Mouse (Mus musculus): ENCODE measurements around the gene Clba1. TPM values are rescaled to one million over a fixed set of nuclear protein-coding genes. Genes with fewer than 3 reads are reported as not detected.

Gene Clba1
- 7.1 and 7.9 TPM in 2 replicates for polyA plus RNA-seq (2014; fragmentation: Nextera tagmentation; extraction: Ambion mirVana)

- WGBS, result 2% methylated on average over 60 of the region's 64 CpGs
- H3K9me3 ChIP-seq (ENCODE audit: control insufficient read depth, low read length), result no peaks in the 10 kb centered on the region
- peak within 1 kb of the TSS; percentile 49 to 56; a peak in 3 of 4 replicates for H3K27ac ChIP-seq (replicated peaks in 1 of 2; ENCODE audit: control insufficient read depth in 1 of 2, insufficient read depth in 1 of 2, low read depth in 2 of 2, low read length in 2 of 2)
These were observed at the start of gene Clba1 for GRCm38 (mm10) chr12:112808587-112809364. Gene Clba1, plus strand, starts transcription at chr12:112808937.

GRCm38 (mm10) chr12:112759471-112759870 lies 49.3 kb upstream of the Clba1 start:
- H3K4me2 ChIP-seq (ENCODE audit: low read length), result no peak overlapping the region
- H3K9me3 ChIP-seq (ENCODE audit: control insufficient read depth, low read length), result no peaks in the 10 kb centered on the region
- H3K4me1 ChIP-seq (ENCODE audit: control insufficient read depth in 2 of 2, insufficient read depth in 2 of 2, low read length in 2 of 2), result no peaks in the 10 kb centered on the region; a peak in 1 of 4 replicates
- no peaks in the 10 kb centered on the region for H3K27me3 ChIP-seq (ENCODE audit: control insufficient read depth, insufficient read depth, low read length)
- ATAC-seq (ENCODE audit: insufficient number of reproducible peaks, insufficient read depth, low FRiP score, low read depth), result no peak
- H3K4me3 ChIP-seq (ENCODE audit: control insufficient read depth in 1 of 2, insufficient read depth in 1 of 2, low read depth in 1 of 2, low read length in 2 of 2), result no peak overlapping the region
- no peaks in the 10 kb centered on the region for H3K36me3 ChIP-seq (ENCODE audit: control insufficient read depth, insufficient read depth, low read length)
- no peak overlapping the region for H3K27ac ChIP-seq (replicated peaks in 1 of 2; ENCODE audit: control insufficient read depth in 1 of 2, insufficient read depth in 1 of 2, low read depth in 2 of 2, low read length in 2 of 2)
- H3K9ac ChIP-seq (ENCODE audit: low read length), result no peak overlapping the region
- 81% methylated on average over 3 of the region's 3 CpGs for WGBS

More at GRCm38 (mm10) chr12:112808587-112809364, at the start of gene Clba1:
- H3K4me2 ChIP-seq (ENCODE audit: low read length), result peak within 1 kb of the TSS; percentile 98
- H3K36me3 ChIP-seq (ENCODE audit: control insufficient read depth, insufficient read depth, low read length), result peaks cover 7% of the 10 kb centered on the region
- ATAC-seq (ENCODE audit: insufficient number of reproducible peaks, insufficient read depth, low FRiP score, low read depth), result peak; percentile 79
- peak within 1 kb of the TSS; percentile 75 to 80 for H3K4me3 ChIP-seq (ENCODE audit: control insufficient read depth in 1 of 2, insufficient read depth in 1 of 2, low read depth in 1 of 2, low read length in 2 of 2)
- H3K9ac ChIP-seq (ENCODE audit: low read length), result peak within 1 kb of the TSS; percentile 73
- no peaks in the 10 kb centered on the region; the same call in 1 of the 2 replicates for H3K27me3 ChIP-seq (ENCODE audit: control insufficient read depth, insufficient read depth, low read length)
- H3K4me1 ChIP-seq (ENCODE audit: control insufficient read depth in 2 of 2, insufficient read depth in 2 of 2, low read length in 2 of 2), result peaks cover 30 to 42% of the 10 kb centered on the region in 2 experiments

GRCm38 (mm10) chr12:112760154-112760926 lies 48.4 kb upstream of the Clba1 start, which contains the start of gene Pld4:
Gene Pld4, plus strand, starts transcription at chr12:112760655.
- Histone ChIP-seq H3K36me3 (ENCODE audit: control insufficient read depth, insufficient read depth, low read length) (no peaks in the 10 kb centered on the region), H3K4me1 (ENCODE audit: control insufficient read depth in 2 of 2, insufficient read depth in 2 of 2, low read length in 2 of 2) (no peaks in the 10 kb centered on the region; a peak in 1 of 4 replicates), H3K27ac (replicated peaks in 1 of 2; ENCODE audit: control insufficient read depth in 1 of 2, insufficient read depth in 1 of 2, low read depth in 2 of 2, low read length in 2 of 2) (no peak within 1 kb of the TSS), H3K9ac (ENCODE audit: low read length) (no peak within 1 kb of the TSS), H3K9me3 (ENCODE audit: control insufficient read depth, low read length) (no peaks in the 10 kb centered on the region), H3K4me2 (ENCODE audit: low read length) (no peak within 1 kb of the TSS), H3K27me3 (ENCODE audit: control insufficient read depth, insufficient read depth, low read length) (no peaks in the 10 kb centered on the region), H3K4me3 (ENCODE audit: control insufficient read depth in 1 of 2, insufficient read depth in 1 of 2, low read depth in 1 of 2, low read length in 2 of 2) (no peak within 1 kb of the TSS)
- 42% methylated on average over 4 of the region's 4 CpGs for WGBS
- ATAC-seq (ENCODE audit: insufficient number of reproducible peaks, insufficient read depth, low FRiP score, low read depth), result no peak

- Histone ChIP-seq H3K27me3 (ENCODE audit: control insufficient read depth, insufficient read depth, low read length) (no peaks in the 10 kb centered on the region), H3K4me3 (ENCODE audit: control insufficient read depth in 1 of 2, insufficient read depth in 1 of 2, low read depth in 1 of 2, low read length in 2 of 2) (no peak overlapping the region), H3K27ac (replicated peaks in 1 of 2; ENCODE audit: control insufficient read depth in 1 of 2, insufficient read depth in 1 of 2, low read depth in 2 of 2, low read length in 2 of 2) (no peak overlapping the region), H3K9ac (ENCODE audit: low read length) (no peak overlapping the region), H3K4me2 (ENCODE audit: low read length) (no peak overlapping the region), H3K9me3 (ENCODE audit: control insufficient read depth, low read length) (no peaks in the 10 kb centered on the region), H3K36me3 (ENCODE audit: control insufficient read depth, insufficient read depth, low read length) (no peaks in the 10 kb centered on the region), H3K4me1 (ENCODE audit: control insufficient read depth in 2 of 2, insufficient read depth in 2 of 2, low read length in 2 of 2) (no peaks in the 10 kb centered on the region; a peak in 1 of 4 replicates)
- ATAC-seq (ENCODE audit: insufficient number of reproducible peaks, insufficient read depth, low FRiP score, low read depth), result no peak
- WGBS, result 85% methylated on average over 4 of the region's 4 CpGs
These were observed 47.3 kb upstream of the Clba1 start for GRCm38 (mm10) chr12:112761411-112761810.

- 73% methylated on average over 3 of the region's 3 CpGs for WGBS
- Histone ChIP-seq H3K27me3 (ENCODE audit: control insufficient read depth, insufficient read depth, low read length) (no peaks in the 10 kb centered on the region), H3K4me2 (ENCODE audit: low read length) (no peak overlapping the region), H3K27ac (replicated peaks in 1 of 2; ENCODE audit: control insufficient read depth in 1 of 2, insufficient read depth in 1 of 2, low read depth in 2 of 2, low read length in 2 of 2) (no peak overlapping the region), H3K4me3 (ENCODE audit: control insufficient read depth in 1 of 2, insufficient read depth in 1 of 2, low read depth in 1 of 2, low read length in 2 of 2) (no peak overlapping the region), H3K9me3 (ENCODE audit: control insufficient read depth, low read length) (no peaks in the 10 kb centered on the region), H3K9ac (ENCODE audit: low read length) (no peak overlapping the region), H3K4me1 (ENCODE audit: control insufficient read depth in 2 of 2, insufficient read depth in 2 of 2, low read length in 2 of 2) (no peaks in the 10 kb centered on the region; a peak in 1 of 4 replicates), H3K36me3 (ENCODE audit: control insufficient read depth, insufficient read depth, low read length) (no peaks in the 10 kb centered on the region)
- ATAC-seq (ENCODE audit: insufficient number of reproducible peaks, insufficient read depth, low FRiP score, low read depth), result no peak
These were observed 46.7 kb upstream of the Clba1 start for GRCm38 (mm10) chr12:112762018-112762417.

GRCm38 (mm10) chr12:112763176-112763575 lies 45.6 kb upstream of the Clba1 start:
- no peak overlapping the region for H3K9ac ChIP-seq (ENCODE audit: low read length)
- H3K27ac ChIP-seq (replicated peaks in 1 of 2; ENCODE audit: control insufficient read depth in 1 of 2, insufficient read depth in 1 of 2, low read depth in 2 of 2, low read length in 2 of 2), result no peak overlapping the region
- ATAC-seq (ENCODE audit: insufficient number of reproducible peaks, insufficient read depth, low FRiP score, low read depth), result no peak
- H3K4me1 ChIP-seq (ENCODE audit: control insufficient read depth in 2 of 2, insufficient read depth in 2 of 2, low read length in 2 of 2), result no peaks in the 10 kb centered on the region; a peak in 1 of 4 replicates
- no peaks in the 10 kb centered on the region for H3K36me3 ChIP-seq (ENCODE audit: control insufficient read depth, insufficient read depth, low read length)
- 81% methylated on average over 4 of the region's 4 CpGs for WGBS
- no peaks in the 10 kb centered on the region for H3K9me3 ChIP-seq (ENCODE audit: control insufficient read depth, low read length)
- no peak overlapping the region for H3K4me3 ChIP-seq (ENCODE audit: control insufficient read depth in 1 of 2, insufficient read depth in 1 of 2, low read depth in 1 of 2, low read length in 2 of 2)
- H3K27me3 ChIP-seq (ENCODE audit: control insufficient read depth, insufficient read depth, low read length), result no peaks in the 10 kb centered on the region
- H3K4me2 ChIP-seq (ENCODE audit: low read length), result no peak overlapping the region

GRCm38 (mm10) chr12:112764141-112764540 lies 44.6 kb upstream of the Clba1 start:
- no peak overlapping the region for H3K9ac ChIP-seq (ENCODE audit: low read length)
- H3K4me2 ChIP-seq (ENCODE audit: low read length), result no peak overlapping the region
- H3K27ac ChIP-seq (replicated peaks in 1 of 2; ENCODE audit: control insufficient read depth in 1 of 2, insufficient read depth in 1 of 2, low read depth in 2 of 2, low read length in 2 of 2), result no peak overlapping the region
- H3K27me3 ChIP-seq (ENCODE audit: control insufficient read depth, insufficient read depth, low read length), result no peaks in the 10 kb centered on the region
- H3K4me3 ChIP-seq (ENCODE audit: control insufficient read depth in 1 of 2, insufficient read depth in 1 of 2, low read depth in 1 of 2, low read length in 2 of 2), result no peak overlapping the region
- no peaks in the 10 kb centered on the region for H3K36me3 ChIP-seq (ENCODE audit: control insufficient read depth, insufficient read depth, low read length)
- no peak for ATAC-seq (ENCODE audit: insufficient number of reproducible peaks, insufficient read depth, low FRiP score, low read depth)
- H3K9me3 ChIP-seq (ENCODE audit: control insufficient read depth, low read length), result no peaks in the 10 kb centered on the region
- 56% methylated on average over 5 of the region's 5 CpGs for WGBS
- H3K4me1 ChIP-seq (ENCODE audit: control insufficient read depth in 2 of 2, insufficient read depth in 2 of 2, low read length in 2 of 2), result no peaks in the 10 kb centered on the region; a peak in 1 of 4 replicates

Data from heart, embryonic 14.5 days (tissue).